Mouse (Mus musculus) kidney, embryonic 16.5 days (tissue): ENCODE measurements around the gene Ucn. TPM values are rescaled to one million over a fixed set of nuclear protein-coding genes. Genes with fewer than 3 reads are reported as not detected.

Experiments used
- ATAC-seq: fragments of 200-750 bp; cut with Nextera tagmentation; 2 replicates; pipeline ENCODE4 v1.8.0; 2017; ENCODE audit warnings: moderate TSS enrichment; ENCODE audit not compliant: low FRiP score, low TSS enrichment
- H3K27ac ChIP-seq: fragments of 300-500 bp; sonication (generic); 2 replicates; pipeline ENCODE4 v1.5.1; 2014; ENCODE audit warnings: low read length
- H3K27me3 ChIP-seq: fragments of 300-500 bp; sonication (generic); 2 replicates; pipeline ENCODE4 v1.6.1; 2014; ENCODE audit warnings: low read length, control low read depth, mixed read lengths; ENCODE audit not compliant: insufficient read depth
- H3K36me3 ChIP-seq: fragments of 300-500 bp; sonication (generic); 2 replicates; pipeline ENCODE4 v1.6.1; 2014; ENCODE audit warnings: low read length, control low read depth, mixed read lengths; ENCODE audit not compliant: insufficient read depth
- H3K4me1 ChIP-seq: fragments of 300-500 bp; sonication (generic); 2 replicates; pipeline ENCODE4 v1.6.1; 2014; ENCODE audit warnings: low read length, control low read depth, mixed read lengths; ENCODE audit not compliant: insufficient read depth
- H3K4me2 ChIP-seq: fragments of 300-500 bp; sonication (generic); replicated peaks from 2 replicates; pipeline ENCODE4 v1.6.1; 2014; ENCODE audit warnings: low read depth, low read length
- H3K4me3 ChIP-seq: fragments of 300-500 bp; sonication (generic); 2 replicates; pipeline ENCODE4 v1.5.1; 2014; ENCODE audit warnings: mild to moderate bottlenecking, low read length
- H3K9ac ChIP-seq: fragments of 300-500 bp; sonication (generic); replicated peaks from 2 replicates; pipeline ENCODE4 v1.6.1; 2014; ENCODE audit warnings: low read length
- H3K9me3 ChIP-seq: fragments of 300-500 bp; sonication (generic); 2 replicates; pipeline ENCODE4 v1.6.1; 2016; ENCODE audit warnings: low read length, control low read depth
- WGBS: fragments of 180-500 bp; shearing (Covaris S2); extraction: QIAGEN DNeasy Blood & Tissue Kit; methylation state at CpG from one replicate; pipeline ENCODE4 v1.1.7; 2014; 5-methylcytosine and 5-hydroxymethylcytosine counted together
- polyA plus RNA-seq: library from polyadenylated mRNA; unstranded; fragments of >200 nt; fragmentation: Nextera tagmentation; extraction: Ambion mirVana; gene quantifications from 2 replicates; pipeline ENCODE4 v1.2.1, GENCODE M21; 2015

The Ucn gene
- polyA plus RNA-seq, 1 experiment from 2014 or later, result not detected

DNA sequence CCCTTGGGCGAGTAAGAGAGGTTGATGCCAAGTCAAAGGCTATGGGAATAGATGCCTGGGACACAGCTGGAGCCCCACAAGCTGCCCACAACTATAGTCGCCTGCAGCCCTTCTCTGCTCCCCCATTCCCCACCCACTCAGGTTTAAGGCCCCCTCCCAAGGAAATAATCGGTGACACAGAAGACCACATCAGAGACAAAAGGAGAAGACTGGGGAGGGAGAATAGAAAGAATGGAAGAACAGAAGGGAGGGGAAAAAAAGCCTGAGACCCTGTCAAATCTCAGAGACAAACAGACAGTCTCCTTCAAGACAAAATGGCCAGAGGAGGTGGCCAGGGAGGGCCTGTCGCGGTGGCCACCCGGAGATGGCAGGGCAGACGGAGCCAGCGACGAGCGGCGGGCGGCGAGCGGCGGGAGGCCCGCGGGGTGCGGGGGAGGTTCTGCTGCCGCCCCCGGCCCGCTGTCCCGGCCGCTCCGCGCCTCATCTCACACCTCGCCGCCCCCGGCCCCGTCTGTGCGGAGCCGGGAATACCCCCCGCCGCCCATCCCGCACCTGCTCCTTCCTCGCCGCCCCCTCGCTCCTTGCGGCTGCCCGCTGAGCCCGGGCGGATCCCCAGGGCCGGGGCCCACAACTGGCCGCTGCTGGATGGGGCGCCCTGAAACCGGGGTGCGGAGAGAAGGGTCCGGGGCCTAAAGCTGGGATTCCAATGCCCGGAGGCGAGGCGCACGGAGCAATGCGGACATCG lies 46.2 kb downstream of the Ucn start:
- no peak for ATAC-seq
- Histone ChIP-seq H3K9ac (peak overlapping the region; percentile 47), H3K27ac (no peak overlapping the region), H3K4me3 (peak overlapping the region; percentile 47), H3K36me3 (no peaks in the 10 kb centered on the region), H3K27me3 (peaks cover 75% of the 10 kb centered on the region), H3K4me1 (peaks cover 27% of the 10 kb centered on the region), H3K4me2 (peak overlapping the region; percentile 57), H3K9me3 (no peaks in the 10 kb centered on the region)
- WGBS, result 2% methylated on average over 35 of the region's 53 CpGs

Other genes starting within 250 kb of the Ucn start
- gene Ost4, start 231.0 kb downstream of the Ucn start, polyA plus RNA-seq, result 457 and 467 TPM in 2 replicates
- 335 and 366 TPM in 2 replicates for gene Emilin1, start 225.4 kb downstream of the Ucn start, polyA plus RNA-seq
- 38.8 and 41.4 TPM in 2 replicates for gene Khk, start 217.4 kb downstream of the Ucn start, polyA plus RNA-seq
- 17.9 and 20.3 TPM in 2 replicates for gene Cgref1, start 193.2 kb downstream of the Ucn start, polyA plus RNA-seq
- gene Preb, start 178.5 kb downstream of the Ucn start, polyA plus RNA-seq, result 172 TPM in 2 replicates
- gene Tcf23, start 170.2 kb downstream of the Ucn start, polyA plus RNA-seq, result 1.9 and 2.2 TPM in 2 replicates
- 158 and 163 TPM in 2 replicates for gene Atraid, start 90.5 kb downstream of the Ucn start, polyA plus RNA-seq
- 14.6 and 14.7 TPM in 2 replicates for gene Slc5a6, start 89.9 kb downstream of the Ucn start, polyA plus RNA-seq
- 36.0 and 38.7 TPM in 2 replicates for gene Cad, start 84.0 kb downstream of the Ucn start, polyA plus RNA-seq
- not detected in 2 replicates for gene Dnajc5g, start 32.5 kb downstream of the Ucn start, polyA plus RNA-seq
- gene Slc30a3, start 30.6 kb downstream of the Ucn start, polyA plus RNA-seq, result 3.4 and 4.5 TPM in 2 replicates
- gene Trim54, start 22.1 kb downstream of the Ucn start, polyA plus RNA-seq, result 0.19 and 0.28 TPM in 2 replicates
- 79.0 and 79.3 TPM in 2 replicates for gene Mpv17, start 15.4 kb upstream of the Ucn start, polyA plus RNA-seq
- gene Gm29609, start 41.1 kb upstream of the Ucn start, polyA plus RNA-seq, result 1.9 and 2.1 TPM in 2 replicates
- gene Gtf3c2, start 41.3 kb upstream of the Ucn start, polyA plus RNA-seq, result 82.8 and 99.0 TPM in 2 replicates
- gene Snx17, start 54.4 kb upstream of the Ucn start, polyA plus RNA-seq, result 151 and 165 TPM in 2 replicates
- gene Eif2b4, start 54.6 kb upstream of the Ucn start, polyA plus RNA-seq, result 76.1 and 81.5 TPM in 2 replicates
- gene Zfp513, start 63.5 kb upstream of the Ucn start, polyA plus RNA-seq, result 9.9 and 10.9 TPM in 2 replicates
- 138 and 139 TPM in 2 replicates for gene Ppm1g, start 81.9 kb upstream of the Ucn start, polyA plus RNA-seq
- 179 and 182 TPM in 2 replicates for gene Nrbp1, start 102.0 kb upstream of the Ucn start, polyA plus RNA-seq
- 0.52 TPM in 1 of 2 replicates, not detected in the other for gene Gm9970, start 102.4 kb upstream of the Ucn start, polyA plus RNA-seq
- 22.9 and 26.8 TPM in 2 replicates for gene Krtcap3, start 112.9 kb upstream of the Ucn start, polyA plus RNA-seq
- 39.7 and 40.6 TPM in 2 replicates for gene Ift172, start 152.3 kb upstream of the Ucn start, polyA plus RNA-seq
- 42.5 and 46.1 TPM in 2 replicates for gene Fndc4, start 157.3 kb upstream of the Ucn start, polyA plus RNA-seq
- 0.24 and 0.45 TPM in 2 replicates for gene Gckr, start 158.6 kb upstream of the Ucn start, polyA plus RNA-seq